Mouse (Mus musculus) MEL (cell line): ENCODE data around the gene Ppp2r1b. TPM values are rescaled to one million over a fixed set of nuclear protein-coding genes. Genes with fewer than 3 reads are reported as not detected.

ENCODE experiments used
- DNase-seq: peaks from one replicate; pipeline ENCODE4 v3.0.0; 2011; ENCODE audit warnings: low read depth, low spot score
- H3K27ac ChIP-seq: 2 replicates; pipeline ENCODE4 v1.5.1; 2012; ENCODE audit warnings: low read depth, mild to moderate bottlenecking, control low read depth, low read length, moderate library complexity; ENCODE audit not compliant: control insufficient read depth
- H3K27me3 ChIP-seq, 2 experiments: fragments of 150-350 bp in 1 of 2; sonication (generic) in 1 of 2; 2 replicates each; pipeline ENCODE4 v1.6.1; 2012; ENCODE audit warnings: low read length in 2 of 2, mild to moderate bottlenecking in 2 of 2, improper control_type of control experiment in 1 of 2, moderate library complexity in 1 of 2; ENCODE audit not compliant: insufficient read depth in 2 of 2, control insufficient read depth in 1 of 2
- H3K36me3 ChIP-seq, 2 experiments: 2 replicates each; pipeline ENCODE4 v1.6.1; 2012 to 2014; ENCODE audit warnings: low read length in 2 of 2, improper control_type of control experiment in 1 of 2, inconsistent platforms in 1 of 2, mild to moderate bottlenecking in 1 of 2; ENCODE audit not compliant: insufficient read depth in 2 of 2, control insufficient read depth in 1 of 2
- H3K4me1 ChIP-seq, 2 experiments: fragments of 150-350 bp in 1 of 2; sonication (generic) in 1 of 2; 2 replicates each; pipeline ENCODE4 v1.6.1; 2012; ENCODE audit warnings: low read length in 2 of 2, improper control_type of control experiment in 1 of 2, mild to moderate bottlenecking in 1 of 2; ENCODE audit not compliant: insufficient read depth in 2 of 2, control insufficient read depth in 1 of 2
- H3K4me3 ChIP-seq, 2 experiments: fragments of 150-350 bp in 1 of 2; sonication (generic) in 1 of 2; 2 replicates each; pipeline ENCODE4 v1.5.1; 2012; ENCODE audit warnings: low read depth in 2 of 2, low read length in 2 of 2, mild to moderate bottlenecking in 2 of 2, moderate library complexity in 2 of 2, control low read depth in 1 of 2, improper control_type of control experiment in 1 of 2; ENCODE audit not compliant: control insufficient read depth in 1 of 2, insufficient read depth in 1 of 2
- H3K79me2 ChIP-seq: 2 replicates; pipeline ENCODE4 v1.6.1; 2012; ENCODE audit warnings: mild to moderate bottlenecking, low read length, moderate library complexity; ENCODE audit not compliant: control insufficient read depth, poor library complexity, insufficient read depth
- H3K9ac ChIP-seq: 2 replicates; pipeline ENCODE4 v1.6.1; 2012; ENCODE audit warnings: low read depth, mild to moderate bottlenecking, control low read depth, low read length, moderate library complexity; ENCODE audit not compliant: control insufficient read depth, poor library complexity, severe bottlenecking
- H3K9me3 ChIP-seq: fragments of 150-350 bp; sonication (generic); replicated peaks from 2 replicates; pipeline ENCODE4 v1.6.1; 2012; ENCODE audit warnings: mild to moderate bottlenecking, low read length, improper control_type of control experiment, moderate library complexity; ENCODE audit not compliant: insufficient read depth
- BHLHE40 ChIP-seq: IDR thresholded peaks from 2 replicates; pipeline ENCODE4 v1.6.1; 2012; ENCODE audit warnings: low read depth, mild to moderate bottlenecking, inconsistent platforms, low read length, improper control_type of control experiment, borderline replicate concordance
- CHD1 ChIP-seq: IDR thresholded peaks from 2 replicates; pipeline ENCODE4 v1.6.1; 2012; ENCODE audit warnings: low read depth, mild to moderate bottlenecking, inconsistent platforms, low read length, improper control_type of control experiment
- EP300 ChIP-seq, 2 experiments: IDR thresholded peaks; 2 replicates each; pipeline ENCODE4 v1.6.1; 2011; ENCODE audit warnings: improper control_type of control experiment in 2 of 2, low read length in 2 of 2, low read depth in 1 of 2, mild to moderate bottlenecking in 1 of 2
- ETS1 ChIP-seq: IDR thresholded peaks from 2 replicates; pipeline ENCODE4 v1.6.1; 2012; ENCODE audit warnings: low read depth, mild to moderate bottlenecking, inconsistent platforms, low read length, improper control_type of control experiment, moderate library complexity
- GATA1 ChIP-seq: IDR thresholded peaks from 2 replicates; pipeline ENCODE4 v1.6.1; 2011; ENCODE audit warnings: low read depth, low read length, improper control_type of control experiment
- HCFC1 ChIP-seq: IDR thresholded peaks from 2 replicates; pipeline ENCODE4 v1.6.1; 2012; ENCODE audit warnings: low read depth, mild to moderate bottlenecking, inconsistent platforms, low read length, improper control_type of control experiment, moderate library complexity
- JUND ChIP-seq: IDR thresholded peaks from 2 replicates; pipeline ENCODE4 v1.6.1; 2011; ENCODE audit warnings: low read depth, mild to moderate bottlenecking, improper control_type of control experiment, low read length
- MAZ ChIP-seq: IDR thresholded peaks from 2 replicates; pipeline ENCODE4 v1.6.1; 2012; ENCODE audit warnings: low read depth, mild to moderate bottlenecking, inconsistent platforms, low read length, improper control_type of control experiment
- MEF2A ChIP-seq: IDR thresholded peaks from 2 replicates; pipeline ENCODE4 v1.6.1; 2014; ENCODE audit warnings: low read depth, mild to moderate bottlenecking, inconsistent platforms, low read length, improper control_type of control experiment; ENCODE audit not compliant: poor library complexity, insufficient replicate concordance, severe bottlenecking; ENCODE audit errors: extremely low read depth
- MXI1 ChIP-seq: IDR thresholded peaks from 2 replicates; pipeline ENCODE4 v1.6.1; 2011; ENCODE audit warnings: mild to moderate bottlenecking, low read depth, low read length, improper control_type of control experiment
- MYB ChIP-seq: IDR thresholded peaks from 2 replicates; pipeline ENCODE4 v1.6.1; 2011; ENCODE audit warnings: mild to moderate bottlenecking, low read depth, low read length, improper control_type of control experiment
- MYC ChIP-seq: IDR thresholded peaks from 2 replicates; pipeline ENCODE4 v1.6.1; 2011; ENCODE audit warnings: low read depth, mild to moderate bottlenecking, low read length, improper control_type of control experiment, moderate library complexity
- NELFE ChIP-seq: IDR thresholded peaks from 2 replicates; pipeline ENCODE4 v1.6.1; 2011; ENCODE audit warnings: low read depth, low read length, improper control_type of control experiment
- NRF1 ChIP-seq: IDR thresholded peaks from 2 replicates; pipeline ENCODE4 v1.6.1; 2014; ENCODE audit warnings: low read depth, mild to moderate bottlenecking, inconsistent platforms, low read length, improper control_type of control experiment, moderate library complexity; ENCODE audit not compliant: poor library complexity, insufficient read depth, severe bottlenecking
- POLR2A ChIP-seq, 2 experiments: IDR thresholded peaks; 2 replicates each; pipeline ENCODE4 v1.6.1; 2011 to 2012; ENCODE audit warnings: low read length in 2 of 2, mild to moderate bottlenecking in 2 of 2, control low read depth in 1 of 2, improper control_type of control experiment in 1 of 2, low read depth in 1 of 2, moderate library complexity in 1 of 2; ENCODE audit not compliant: control insufficient read depth in 1 of 2, insufficient read depth in 1 of 2, poor library complexity in 1 of 2
- POLR2AphosphoS2 ChIP-seq: IDR thresholded peaks from 2 replicates; pipeline ENCODE4 v1.6.1; 2011; ENCODE audit warnings: low read length, improper control_type of control experiment
- SIN3A ChIP-seq: IDR thresholded peaks from 2 replicates; pipeline ENCODE4 v1.6.1; 2012; ENCODE audit warnings: low read length, improper control_type of control experiment, inconsistent platforms
- SMC3 ChIP-seq: IDR thresholded peaks from 2 replicates; pipeline ENCODE4 v1.6.1; 2011; ENCODE audit warnings: low read depth, low read length, improper control_type of control experiment
- TAL1 ChIP-seq: IDR thresholded peaks from 2 replicates; pipeline ENCODE4 v1.6.1; 2012; ENCODE audit warnings: mild to moderate bottlenecking, inconsistent platforms, low read length, moderate library complexity, mixed read lengths
- TBP ChIP-seq: IDR thresholded peaks from 2 replicates; pipeline ENCODE4 v1.8.0; 2011; ENCODE audit warnings: low read depth, low read length, improper control_type of control experiment
- TCF12 ChIP-seq: IDR thresholded peaks from 2 replicates; pipeline ENCODE4 v1.6.1; 2014; ENCODE audit warnings: low read depth, mild to moderate bottlenecking, inconsistent platforms, low read length, improper control_type of control experiment, moderate library complexity
- ZC3H11A ChIP-seq: IDR thresholded peaks from 2 replicates; pipeline ENCODE4 v1.6.1; 2012; ENCODE audit warnings: low read depth, mild to moderate bottlenecking, inconsistent platforms, low read length, improper control_type of control experiment
- ZKSCAN1 ChIP-seq: IDR thresholded peaks from 2 replicates; pipeline ENCODE4 v1.6.1; 2012; ENCODE audit warnings: low read depth, mild to moderate bottlenecking, inconsistent platforms, low read length, improper control_type of control experiment, moderate library complexity
- ZMIZ1 ChIP-seq: IDR thresholded peaks from 2 replicates; pipeline ENCODE4 v1.6.1; 2012; ENCODE audit warnings: low read depth, mild to moderate bottlenecking, inconsistent platforms, low read length, improper control_type of control experiment, moderate library complexity
- ZNF384 ChIP-seq: IDR thresholded peaks from 2 replicates; pipeline ENCODE4 v1.6.1; 2012; ENCODE audit warnings: low read depth, mild to moderate bottlenecking, inconsistent platforms, low read length, improper control_type of control experiment
- polyA plus RNA-seq, 2 experiments: library from polyadenylated mRNA; stranded (reverse) in 1 of 2; unstranded in 1 of 2; fragments of >175 nt in 1 of 2; fragments of >200 nt in 1 of 2; gene quantifications; 2 replicates each; pipeline versions ENCODE4 v1.2.1 to v1.2.4; 2012; ENCODE audit warnings: low replicate concordance in 2 of 2, low read depth in 1 of 2; ENCODE audit not compliant: insufficient read length in 2 of 2, insufficient read depth in 1 of 2, missing spikeins in 1 of 2
- total RNA-seq: library from RNA; depleted of rRNA; stranded (reverse); fragments of 300-350 nt; gene quantifications from 2 replicates; pipeline ENCODE4 v1.2.3, GENCODE M21; 2012

The Ppp2r1b gene
- total and polyA plus RNA-seq, 3 experiments = 67.6 to 101 TPM; not detected in 1

- TF ChIP-seq ZNF384 = 0 out of 2 replicates have a peak, but pooled peaks have one; percentile 26
- TF ChIP-seq JUND = no peak; the same call in 1 of the 2 replicates
- TF ChIP-seq MEF2A = no peak
- TF ChIP-seq ZC3H11A = peak; percentile 37
- TF ChIP-seq POLR2AphosphoS2 = no peak
- TF ChIP-seq TAL1 = no peak
- 0 out of 2 replicates have a peak, but pooled peaks have one; percentile 40 for TF ChIP-seq ETS1
- TF ChIP-seq TBP = peak; percentile 35; the same call in 1 of the 2 replicates
- no peak for TF ChIP-seq CHD1
- TF ChIP-seq MAZ = no peak
Observed at GRCm38 (mm10) chr9:50852634-50853349, 7.7 kb downstream of the Ppp2r1b start (continued).

DNA sequence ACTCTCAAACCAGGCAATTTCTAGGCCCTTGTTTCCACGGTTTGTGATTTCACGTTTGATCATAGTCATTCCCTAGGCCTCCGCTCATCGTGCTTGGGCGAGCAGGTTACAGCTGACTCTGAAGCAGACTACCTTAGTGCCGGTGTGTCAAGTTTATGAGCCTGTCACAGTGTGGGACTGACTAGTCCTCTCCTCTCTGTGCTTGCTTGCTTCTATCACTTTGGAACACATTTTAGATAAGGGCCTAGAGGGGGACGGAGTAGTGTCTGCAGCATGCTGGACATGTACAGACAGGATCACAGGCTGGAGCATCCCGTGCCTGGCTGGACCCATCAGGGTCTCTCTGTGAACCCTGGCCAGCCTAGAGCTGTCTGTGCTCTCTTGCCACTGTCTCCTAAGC, 9.3 kb downstream of the Ppp2r1b start:
- Histone ChIP-seq H3K9ac (peak overlapping the region; percentile 48), H3K36me3 (peaks cover 0 to 23% of the 10 kb centered on the region in 2 experiments; a peak in 3 of 4 replicates), H3K27me3 (no peaks in the 10 kb centered on the region), H3K4me1 (peaks cover 10 to 28% of the 10 kb centered on the region in 2 experiments; a peak in 3 of 4 replicates), H3K27ac (peak overlapping the region; percentile 98), H3K4me3 (peak overlapping the region; percentile 17 to 41), H3K9me3 (no peaks in the 10 kb centered on the region), H3K79me2 (peaks cover 23% of the 10 kb centered on the region)
- TF ChIP-seq BHLHE40 (peak; percentile 22; the same call in 1 of the 2 replicates), NELFE (peak; percentile 42; the same call in 1 of the 2 replicates), SMC3 (no peak; the same call in 1 of the 2 replicates), MYB (no peak), TCF12 (peak; percentile 69), ZC3H11A (no peak), ZKSCAN1 (no peak), HCFC1 (0 out of 2 replicates have a peak, but pooled peaks have one; percentile 33), EP300 (IDR thresholded peaks at IDR 0.05; ENCODE audit: low read depth in 1 of 2, low read length in 2 of 2) (peak; percentile 68 to 72), SIN3A (peak; percentile 63; the same call in 1 of the 2 replicates), MYC (peak; percentile 75), TAL1 (peak; percentile 68), NRF1 (no peak), GATA1 (peak; percentile 75), MXI1 (peak; percentile 62), ZMIZ1 (0 out of 2 replicates have a peak, but pooled peaks have one; percentile 29), POLR2A (IDR thresholded peaks at IDR 0.05; ENCODE audit: control insufficient read depth in 1 of 2, insufficient read depth in 1 of 2, low read depth in 1 of 2, low read length in 2 of 2, poor library complexity in 1 of 2) (peak in 1 of 2 experiments; percentile 48; a peak in 2 of 4 replicates)
- peak; percentile 64 for DNase-seq
